Mouse (Mus musculus): ENCODE measurements around the gene Podxl2. TPM values are rescaled to one million over a fixed set of nuclear protein-coding genes. Genes with fewer than 3 reads are reported as not detected.

Podxl2 gene
- total RNA-seq (2015; ENCODE audit: low replicate concordance) (not detected in 2 replicates), total RNA-seq (2017; ENCODE audit: low replicate concordance) (12.3 TPM in 1 of 2 replicates, not detected in the other)

- ATAC-seq (replicated peaks; ENCODE audit: low FRiP score, poor library complexity, severe bottlenecking) = no peak
Observed at GRCm38 (mm10) chr6:88874868-88875508, at the start of gene Podxl2. Gene Podxl2, minus strand, starts transcription at chr6:88875044.

- no peak for ATAC-seq (replicated peaks; ENCODE audit: low FRiP score, poor library complexity, severe bottlenecking)
Observed at GRCm38 (mm10) chr6:88918802-88919201, 44.0 kb upstream of the Podxl2 start.

GRCm38 (mm10) chr6:88916153-88916552 is 41.3 kb upstream of the Podxl2 start:
- ATAC-seq (replicated peaks; ENCODE audit: low FRiP score, poor library complexity, severe bottlenecking) = peak; percentile 68

- peak; percentile 86 for ATAC-seq (replicated peaks; ENCODE audit: low FRiP score, poor library complexity, severe bottlenecking)
Observed at GRCm38 (mm10) chr6:88915510-88915909, 40.7 kb upstream of the Podxl2 start.

- no peak for ATAC-seq (replicated peaks; ENCODE audit: low FRiP score, poor library complexity, severe bottlenecking)
Observed at GRCm38 (mm10) chr6:88914799-88915198, 40.0 kb upstream of the Podxl2 start.

- no peak for ATAC-seq (replicated peaks; ENCODE audit: low FRiP score, poor library complexity, severe bottlenecking)
Observed at GRCm38 (mm10) chr6:88913440-88913839, 38.6 kb upstream of the Podxl2 start.

- no peak for ATAC-seq (replicated peaks; ENCODE audit: low FRiP score, poor library complexity, severe bottlenecking)
Observed at GRCm38 (mm10) chr6:88913022-88913421, 38.2 kb upstream of the Podxl2 start.

GRCm38 (mm10) chr6:88909151-88909550 is 34.3 kb upstream of the Podxl2 start:
- ATAC-seq (replicated peaks; ENCODE audit: low FRiP score, poor library complexity, severe bottlenecking) = no peak

GRCm38 (mm10) chr6:88906369-88907108 is 31.7 kb upstream of the Podxl2 start:
- peak; percentile 66 for ATAC-seq (replicated peaks; ENCODE audit: low FRiP score, poor library complexity, severe bottlenecking)

- ATAC-seq (replicated peaks; ENCODE audit: low FRiP score, poor library complexity, severe bottlenecking) = no peak
Observed at GRCm38 (mm10) chr6:88905042-88905441, 30.2 kb upstream of the Podxl2 start.

GRCm38 (mm10) chr6:88904456-88904974 is 29.7 kb upstream of the Podxl2 start:
- no peak for ATAC-seq (replicated peaks; ENCODE audit: low FRiP score, poor library complexity, severe bottlenecking)

- no peak for ATAC-seq (replicated peaks; ENCODE audit: low FRiP score, poor library complexity, severe bottlenecking)
Observed at GRCm38 (mm10) chr6:88903708-88904107, 28.9 kb upstream of the Podxl2 start.

GRCm38 (mm10) chr6:88901947-88902820 is 27.3 kb upstream of the Podxl2 start, which contains the start of gene Tpra1:
Gene Tpra1, plus strand, starts transcription at chr6:88902251.
- ATAC-seq (replicated peaks; ENCODE audit: low FRiP score, poor library complexity, severe bottlenecking) = peak; percentile 74

GRCm38 (mm10) chr6:88901471-88901870 is 26.6 kb upstream of the Podxl2 start:
- no peak for ATAC-seq (replicated peaks; ENCODE audit: low FRiP score, poor library complexity, severe bottlenecking)

- no peak for ATAC-seq (replicated peaks; ENCODE audit: low FRiP score, poor library complexity, severe bottlenecking)
Observed at GRCm38 (mm10) chr6:88899628-88900027, 24.8 kb upstream of the Podxl2 start.

- no peak for ATAC-seq (replicated peaks; ENCODE audit: low FRiP score, poor library complexity, severe bottlenecking)
Observed at GRCm38 (mm10) chr6:88899086-88899485, 24.2 kb upstream of the Podxl2 start.

GRCm38 (mm10) chr6:88898534-88899048 is 23.7 kb upstream of the Podxl2 start, which contains the start of gene Mcm2:
Gene Mcm2, minus strand, starts transcription at chr6:88898780.
- peak; percentile 79 for ATAC-seq (replicated peaks; ENCODE audit: low FRiP score, poor library complexity, severe bottlenecking)

GRCm38 (mm10) chr6:88897246-88897645 is 22.4 kb upstream of the Podxl2 start:
- ATAC-seq (replicated peaks; ENCODE audit: low FRiP score, poor library complexity, severe bottlenecking) = no peak

GRCm38 (mm10) chr6:88895943-88896342 is 21.1 kb upstream of the Podxl2 start:
- ATAC-seq (replicated peaks; ENCODE audit: low FRiP score, poor library complexity, severe bottlenecking) = no peak

- ATAC-seq (replicated peaks; ENCODE audit: low FRiP score, poor library complexity, severe bottlenecking) = no peak
Observed at GRCm38 (mm10) chr6:88893559-88893958, 18.7 kb upstream of the Podxl2 start.
